Mouse (Mus musculus) cerebellum, adult 11-12 months (tissue): ENCODE results near the gene Scrt2.

Experiments
- DNase-seq: peaks from one replicate; pipeline ENCODE4 v3.0.0; 2022

The Scrt2 gene

DNA sequence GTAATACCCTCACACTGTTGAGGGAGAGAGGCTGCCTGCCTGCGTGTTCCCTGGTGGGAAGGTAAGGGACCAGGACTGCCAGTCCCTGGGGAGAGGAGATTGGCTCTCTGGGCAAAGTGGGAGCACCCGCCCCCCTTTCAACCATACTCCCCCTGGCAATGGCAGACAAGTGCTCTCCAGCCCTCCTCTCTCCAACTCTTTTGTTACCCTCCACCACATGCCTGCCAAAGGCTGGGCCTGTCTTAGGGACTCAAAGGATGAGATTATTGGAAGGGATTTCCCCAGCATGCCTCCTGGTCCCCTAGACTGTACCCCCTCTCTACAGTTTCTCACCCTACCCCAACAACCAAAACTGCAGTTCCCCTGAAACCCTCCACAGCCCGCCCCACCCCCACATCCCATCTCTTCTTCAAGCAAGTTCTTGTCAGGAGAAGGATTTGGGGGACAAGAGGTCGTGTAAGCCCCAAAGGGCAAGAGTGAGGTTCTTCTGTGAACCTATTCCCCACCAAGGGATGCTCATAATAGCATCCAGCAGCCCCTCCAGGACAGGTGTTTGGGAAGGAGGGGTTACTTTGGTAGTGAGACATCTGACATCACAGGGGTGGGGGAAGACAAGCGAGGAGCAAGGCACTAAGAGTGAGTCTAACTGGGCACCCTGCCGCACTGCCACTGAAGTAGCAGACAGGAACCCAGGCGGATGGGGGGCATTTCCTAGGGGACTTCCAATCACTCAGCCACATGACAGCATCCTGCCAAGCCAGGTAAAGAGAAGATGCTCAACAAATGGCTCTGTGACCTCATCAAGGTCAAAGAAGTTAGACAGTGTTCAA, 1.3 kb downstream of the Scrt2 start:
- peak; percentile 40 for DNase-seq

GRCm38 (mm10) chr2:152083411-152083810, 2.1 kb downstream of the Scrt2 start:
- DNase-seq = peak; percentile 15

DNA sequence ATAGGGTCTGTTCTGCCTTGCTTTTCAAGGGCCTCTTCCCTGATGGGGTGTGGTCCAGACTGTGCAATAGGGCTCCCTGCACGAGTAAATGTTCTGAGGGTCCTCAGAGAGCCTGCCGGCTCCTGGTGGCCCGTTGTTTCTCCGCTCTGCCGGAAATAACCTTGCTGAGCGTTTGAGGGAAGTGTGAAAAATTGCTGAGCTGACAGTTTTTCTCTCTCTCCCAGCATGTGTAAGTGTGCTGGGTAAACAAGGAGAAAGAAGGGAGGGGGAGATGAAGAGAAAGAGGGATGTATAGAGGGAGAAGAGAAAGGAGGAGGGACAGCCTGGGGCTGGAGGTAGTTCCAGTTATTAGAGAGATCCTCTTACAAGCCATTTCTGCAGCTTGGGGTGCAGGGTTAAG, 3.0 kb downstream of the Scrt2 start:
- no peak for DNase-seq

DNA sequence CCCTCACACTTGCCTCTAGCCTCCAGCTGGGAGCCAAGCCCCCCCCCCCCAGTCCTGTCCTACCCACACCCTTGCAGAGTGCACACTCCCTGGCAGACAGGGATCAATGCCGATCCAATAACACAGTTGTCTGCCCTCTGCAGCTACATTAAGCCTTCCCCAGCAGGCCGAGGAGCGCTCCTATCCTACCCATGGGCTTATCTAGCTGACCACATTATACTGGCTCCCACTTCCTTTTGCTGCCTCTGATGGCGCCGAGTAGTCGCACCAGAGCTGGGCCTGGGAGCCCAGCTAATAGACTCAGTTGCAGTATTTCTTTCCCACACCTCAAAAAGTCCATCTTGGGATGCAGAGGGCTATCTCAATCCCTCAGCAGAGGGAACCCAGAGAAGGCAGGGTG, 4.1 kb downstream of the Scrt2 start:
- peak; percentile 4 for DNase-seq

- no peak for DNase-seq
These were observed 5.1 kb downstream of the Scrt2 start for GRCm38 (mm10) chr2:152086451-152086850.

DNA sequence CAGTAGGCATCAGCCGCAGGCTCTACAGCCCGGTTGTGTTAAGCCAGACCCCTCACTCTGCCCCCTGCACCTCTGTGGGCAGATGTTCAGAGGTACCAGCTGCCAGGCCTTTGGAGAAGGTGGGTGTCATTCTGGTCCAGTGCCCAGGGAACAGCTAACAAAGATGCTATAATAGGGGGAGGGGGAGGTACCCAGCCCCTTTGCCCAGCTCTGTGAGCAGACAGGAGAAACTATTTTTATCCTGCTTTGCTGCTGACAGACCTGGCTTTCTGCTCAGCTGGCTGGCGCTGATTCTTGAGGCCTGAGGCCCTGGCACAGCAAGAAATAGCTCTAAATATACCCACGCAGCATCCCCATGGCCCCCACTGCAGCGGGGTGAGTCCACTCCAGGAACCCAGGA, 5.8 kb downstream of the Scrt2 start:
- peak; percentile 21 for DNase-seq

DNA sequence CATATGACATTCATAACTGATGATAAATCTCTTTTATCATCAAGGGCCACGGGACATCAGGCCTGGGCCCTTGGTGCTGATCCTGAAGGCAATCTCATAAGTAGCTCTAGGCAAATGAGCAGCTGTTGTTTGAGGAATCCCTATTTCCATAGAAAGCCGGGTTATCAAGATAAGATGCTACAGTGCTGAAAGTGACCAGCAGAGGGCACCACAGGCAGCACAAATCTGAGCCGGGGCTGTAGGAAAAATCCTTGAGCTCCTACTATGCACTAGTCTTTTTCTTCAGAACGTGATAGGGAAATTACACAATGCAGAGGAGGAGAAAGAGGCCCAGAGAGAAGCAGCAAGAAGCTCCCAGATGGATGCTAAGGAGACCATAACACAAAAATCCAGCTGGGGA, 7.7 kb downstream of the Scrt2 start:
- DNase-seq = peak; percentile 45

DNA sequence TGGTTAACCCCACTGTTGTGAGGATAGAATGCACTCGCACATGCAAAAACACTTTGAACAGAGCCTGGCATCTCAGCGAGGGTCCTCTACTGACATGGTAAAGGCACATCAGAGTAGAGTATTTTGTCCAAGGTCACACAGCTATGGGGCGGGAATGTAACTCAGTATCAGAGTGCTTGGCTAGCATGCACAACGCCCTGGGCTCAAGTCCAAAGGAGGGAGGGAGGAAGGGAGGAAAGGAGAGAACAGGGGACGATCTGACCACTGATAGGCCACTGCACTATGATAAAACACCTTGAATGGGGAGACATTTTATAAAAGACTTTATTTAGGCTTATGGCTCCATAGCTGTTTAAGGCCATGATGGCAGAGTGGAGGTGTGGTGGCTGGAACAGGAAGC, 8.3 kb downstream of the Scrt2 start:
- peak; percentile 7 for DNase-seq

GRCm38 (mm10) chr2:152090486-152090885, 9.2 kb downstream of the Scrt2 start:
- DNase-seq = no peak

DNA sequence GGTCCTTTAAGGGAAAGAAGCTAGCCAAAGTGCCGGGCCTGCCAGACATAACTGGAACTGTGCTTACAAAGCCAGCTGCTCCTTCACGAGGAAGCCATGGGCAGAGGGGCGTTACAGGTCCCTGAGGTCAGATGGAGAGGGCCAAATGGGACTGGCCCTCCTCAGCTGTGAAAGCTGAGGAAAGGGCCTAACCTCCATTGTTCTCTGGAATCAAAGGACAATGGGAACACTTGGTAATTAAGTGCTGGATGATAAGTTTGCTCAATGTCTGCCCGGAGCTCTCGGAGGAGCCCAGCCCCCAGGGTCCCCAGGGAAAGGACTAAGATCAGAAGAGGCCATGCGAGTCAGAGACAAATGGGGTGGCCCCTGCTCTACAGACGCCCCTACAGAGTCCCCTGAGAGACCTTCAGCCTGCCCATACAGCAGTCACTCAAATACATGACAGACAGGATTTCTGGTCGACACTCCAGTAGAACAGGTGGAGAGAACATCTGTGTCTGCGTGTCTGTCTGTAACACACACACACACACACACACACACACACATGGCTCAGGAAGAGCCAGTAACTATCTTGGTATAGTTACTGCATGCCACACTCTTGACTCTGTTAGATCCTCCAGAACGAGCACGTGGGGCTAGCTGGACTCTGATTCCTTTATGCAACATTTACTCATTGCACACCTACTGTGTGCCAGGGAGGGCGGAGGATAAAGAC, 10.2 kb downstream of the Scrt2 start:
- no peak for DNase-seq

DNA sequence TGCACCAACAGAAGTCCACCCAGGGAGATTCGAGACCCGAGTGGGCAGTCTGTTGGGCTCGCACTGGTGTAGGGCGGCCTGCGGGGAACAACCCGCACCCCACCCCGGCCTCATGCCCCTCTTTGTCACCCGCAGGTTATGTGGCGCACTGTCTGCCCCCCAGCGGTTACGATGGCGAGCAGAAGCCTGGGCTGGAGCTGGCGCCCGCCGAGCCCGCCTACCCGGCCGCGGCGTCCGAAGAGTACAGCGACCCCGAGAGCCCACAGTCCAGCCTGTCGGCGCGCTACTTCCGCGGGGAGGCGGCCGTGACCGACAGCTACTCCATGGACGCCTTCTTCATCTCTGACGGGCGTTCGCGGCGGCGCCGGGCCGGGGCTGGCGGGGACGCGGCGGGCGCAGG, 11.6 kb downstream of the Scrt2 start:
- DNase-seq = no peak

DNA sequence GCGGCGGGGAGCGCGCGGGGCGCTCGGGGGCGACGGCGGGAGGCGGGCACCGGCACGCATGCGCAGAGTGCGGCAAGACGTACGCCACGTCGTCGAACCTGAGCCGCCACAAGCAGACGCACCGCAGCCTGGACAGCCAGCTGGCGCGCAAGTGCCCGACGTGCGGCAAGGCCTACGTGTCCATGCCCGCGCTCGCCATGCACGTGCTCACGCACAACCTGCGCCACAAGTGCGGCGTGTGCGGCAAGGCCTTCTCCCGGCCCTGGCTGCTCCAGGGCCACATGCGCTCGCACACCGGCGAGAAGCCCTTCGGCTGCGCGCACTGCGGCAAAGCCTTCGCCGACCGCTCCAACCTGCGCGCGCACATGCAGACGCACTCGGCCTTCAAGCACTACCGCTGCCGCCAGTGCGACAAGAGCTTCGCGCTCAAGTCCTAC, 12.0 kb downstream of the Scrt2 start:
- no peak for DNase-seq

DNA sequence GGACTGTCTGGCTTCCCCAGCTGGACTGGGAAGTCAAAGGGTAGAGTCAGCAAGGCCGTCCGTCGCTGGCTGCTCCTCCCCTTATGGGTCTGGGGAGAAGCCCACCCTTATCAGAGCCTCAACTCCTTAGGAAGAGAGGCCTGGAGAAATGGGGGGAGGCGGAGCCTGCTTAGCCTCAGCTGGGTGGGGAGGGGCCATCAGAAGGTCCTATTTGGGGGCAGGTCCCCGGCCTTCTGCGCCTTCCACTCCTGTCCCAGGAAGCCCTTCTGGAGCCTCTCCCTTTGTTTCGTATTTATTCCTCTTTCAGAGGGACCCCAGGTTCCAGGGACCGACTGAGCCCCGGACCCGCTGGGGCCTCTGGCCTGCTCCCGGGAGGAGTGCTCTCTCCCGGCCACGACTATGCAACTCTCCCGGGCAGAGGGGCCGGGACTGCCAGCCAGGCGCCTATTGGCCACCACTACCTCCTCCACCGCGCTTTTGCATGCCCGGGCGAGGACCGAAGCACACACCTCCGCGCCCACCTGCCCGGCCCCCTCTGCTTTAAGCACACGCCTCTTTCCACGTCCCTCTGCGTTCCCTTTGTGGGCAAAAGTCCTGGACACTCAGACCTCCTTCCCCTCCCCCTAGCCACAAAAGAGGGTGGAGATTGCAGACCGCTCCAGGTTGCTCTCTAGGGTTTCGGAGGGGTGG, 13.7 kb downstream of the Scrt2 start:
- no peak for DNase-seq

DNA sequence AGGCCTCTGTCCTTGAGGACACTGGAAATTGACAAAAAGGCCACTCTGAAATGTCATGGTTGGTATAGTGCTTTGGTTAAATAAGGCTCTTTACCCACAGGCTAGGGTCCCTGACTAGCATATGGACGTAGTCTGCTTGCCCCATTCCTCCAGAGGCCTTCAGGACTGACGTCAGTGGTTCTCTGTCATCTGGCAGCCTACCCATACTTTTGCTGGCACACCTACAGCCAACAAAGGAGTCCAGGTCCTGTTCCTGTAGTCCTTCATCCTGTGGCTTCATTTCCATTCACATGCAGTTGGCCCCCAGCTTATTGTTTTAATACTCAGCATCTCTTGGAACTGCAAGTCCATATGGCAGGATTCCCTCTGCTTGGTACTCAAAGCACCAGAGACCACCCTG, 15.6 kb downstream of the Scrt2 start:
- DNase-seq = no peak

GRCm38 (mm10) chr2:152097916-152098315, 16.6 kb downstream of the Scrt2 start:
- DNase-seq = no peak

DNA sequence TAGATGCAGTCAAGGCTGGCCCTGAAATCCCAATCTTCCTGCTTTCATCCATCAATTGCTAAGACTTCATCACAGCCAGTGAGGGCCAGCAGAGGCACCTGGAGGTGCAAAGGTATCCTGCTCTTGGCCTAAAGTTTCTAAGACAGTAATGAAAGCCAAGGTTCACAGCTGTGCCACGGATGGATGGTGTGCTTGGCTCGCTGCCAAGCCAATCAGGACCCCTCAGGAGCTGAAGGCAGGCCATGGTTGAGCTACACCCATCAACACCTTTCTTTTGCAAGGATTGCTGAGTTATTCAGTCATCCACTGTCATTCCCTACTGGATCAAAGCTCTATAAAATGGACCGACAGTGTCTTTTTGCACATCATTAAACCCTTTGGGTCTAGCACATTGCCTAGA, 18.2 kb downstream of the Scrt2 start:
- no peak for DNase-seq

GRCm38 (mm10) chr2:152101761-152102160, 20.4 kb downstream of the Scrt2 start:
- peak; percentile 41 for DNase-seq

DNA sequence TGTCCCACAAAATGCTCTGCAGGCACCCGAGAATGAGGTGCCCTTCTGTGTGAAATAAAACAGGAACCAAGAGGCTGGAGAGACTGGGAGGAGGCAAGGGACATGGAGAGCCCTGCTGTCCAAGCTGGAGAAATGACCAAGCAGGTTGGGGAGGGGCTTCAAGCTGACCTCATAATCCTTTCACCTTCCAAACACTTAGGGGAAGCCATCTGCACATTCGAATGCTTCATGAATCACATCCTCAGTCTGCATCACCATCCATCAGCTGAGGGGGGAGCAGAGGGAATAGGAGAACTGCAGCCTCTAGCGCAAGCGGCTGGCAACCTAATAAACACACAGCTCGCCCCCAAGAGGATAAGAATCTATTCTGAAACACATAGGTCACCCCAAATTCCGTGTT, 21.0 kb downstream of the Scrt2 start:
- DNase-seq = peak; percentile 26

DNA sequence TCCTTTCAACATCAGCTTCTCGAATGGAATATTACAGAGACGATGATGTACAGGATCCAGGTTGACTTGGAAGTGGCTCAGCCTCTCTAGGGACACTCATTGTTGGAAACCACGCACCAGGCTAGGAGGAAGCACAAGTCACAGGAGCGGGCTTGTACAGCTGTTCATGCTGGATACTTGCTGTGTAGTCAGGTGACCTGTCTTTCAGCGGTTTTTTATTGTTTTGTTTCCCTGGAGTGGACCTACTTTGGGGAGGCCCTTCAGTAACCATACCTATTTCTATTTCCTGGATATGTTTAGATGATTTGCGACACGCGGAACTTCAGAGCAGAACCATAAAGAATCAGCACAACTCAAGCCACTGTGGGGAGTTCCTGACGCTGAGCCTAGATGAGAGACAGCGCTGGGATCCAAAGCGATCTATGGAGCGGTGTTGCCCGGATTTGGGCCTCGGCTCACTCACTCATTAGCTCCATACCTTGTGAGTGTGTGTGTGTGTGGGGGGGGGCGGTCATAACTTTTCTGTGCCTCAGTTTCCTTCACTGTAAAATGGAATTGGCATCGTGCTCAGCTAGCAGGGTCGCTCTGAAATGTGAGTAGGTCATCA, 23.5 kb downstream of the Scrt2 start:
- peak; percentile 44 for DNase-seq

DNA sequence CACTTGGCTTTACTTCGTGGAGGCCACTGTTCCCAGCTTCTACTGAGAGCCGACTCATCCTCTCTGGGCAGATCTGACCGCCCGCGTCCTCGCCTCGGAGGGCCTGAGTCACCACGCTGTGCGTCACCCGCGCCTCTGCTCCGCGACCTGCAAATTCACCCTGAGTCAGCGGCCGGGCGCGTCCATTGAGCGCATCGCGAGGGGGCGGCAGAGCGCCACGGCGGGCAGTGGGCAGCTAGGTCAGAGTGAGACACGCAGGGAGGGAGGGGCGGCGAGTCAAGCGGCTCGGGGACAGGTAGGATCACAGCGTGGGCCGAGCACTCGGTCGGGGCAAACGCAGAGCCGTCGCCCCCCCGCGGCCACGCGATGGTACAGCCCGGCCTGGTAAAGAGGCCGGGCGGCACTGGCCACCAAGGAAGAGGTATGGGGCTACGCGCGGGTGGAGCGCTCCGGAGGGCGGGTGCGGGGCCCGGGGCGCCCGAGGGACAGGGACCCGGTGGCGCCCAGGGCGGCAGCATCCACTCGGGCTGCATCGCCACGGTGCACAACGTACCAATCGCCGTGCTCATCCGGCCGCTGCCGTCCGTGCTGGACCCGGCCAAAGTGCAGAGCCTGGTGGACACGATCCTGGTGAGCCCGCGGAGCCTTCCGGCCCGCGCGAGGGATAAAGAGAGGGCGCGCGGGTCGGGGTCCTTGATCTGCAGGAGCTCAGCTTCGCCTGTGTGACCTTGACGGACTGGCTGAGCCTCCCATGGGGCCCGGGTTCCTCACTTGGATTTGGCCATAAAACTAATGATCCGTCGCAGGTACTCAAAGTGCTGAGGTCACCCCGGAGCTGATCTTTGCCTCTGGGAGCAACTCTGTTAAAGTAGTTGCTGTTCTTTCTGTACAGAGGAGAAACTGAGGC, 24.2 kb downstream of the Scrt2 start, which contains the start of gene Srxn1:
TSS of gene Srxn1 (plus strand) at position 199 of the 907 bp plus-strand sequence.
- peak; percentile 96 for DNase-seq

DNA sequence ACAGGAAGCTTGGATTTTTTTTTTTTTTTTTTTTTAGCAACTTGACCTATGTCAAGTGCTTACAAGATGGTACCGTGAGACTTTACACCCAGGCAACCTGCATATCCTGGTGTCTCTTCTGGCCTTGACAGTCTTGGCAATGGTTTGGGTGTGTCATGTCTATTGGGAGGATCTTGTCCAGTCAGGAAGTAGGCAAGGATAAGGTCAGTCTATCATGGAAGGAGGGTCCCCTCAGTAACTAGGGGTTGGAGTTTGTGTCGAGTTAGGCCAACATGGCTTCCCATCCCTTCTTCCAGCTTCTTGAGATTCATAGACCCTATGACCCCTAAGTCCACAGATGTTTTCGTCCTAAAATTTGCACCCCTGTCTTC, 24.9 kb downstream of the Scrt2 start:
- peak; percentile 34 for DNase-seq

DNA sequence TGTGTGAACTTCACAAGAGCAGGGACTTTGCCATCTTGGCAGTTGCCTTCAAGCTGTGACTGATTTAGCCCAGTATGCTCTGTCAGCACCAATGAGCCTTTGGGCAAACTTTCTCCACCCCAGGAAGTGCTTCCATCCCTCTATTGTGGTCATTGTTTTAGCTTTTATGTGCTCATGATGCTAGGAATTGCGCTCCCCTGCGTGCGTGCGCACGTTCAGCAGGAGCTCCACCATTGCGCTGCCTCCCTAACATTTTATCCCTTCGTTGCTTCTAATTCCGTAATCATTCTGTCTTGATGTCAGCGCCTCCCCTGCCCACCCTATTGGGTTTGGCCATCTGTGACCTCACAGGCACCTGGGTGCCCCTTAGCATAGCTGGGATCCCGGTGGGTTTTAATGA, 25.3 kb downstream of the Scrt2 start:
- DNase-seq = peak; percentile 33
